Mouse (Mus musculus) cerebellum, postnatal 25 days (tissue): Measurements from ENCODE around the gene Tenm2.

Experiments used
- DNase-seq, 2 experiments: peaks; one replicate each; pipeline ENCODE4 v3.0.0; 2021; ENCODE audit warnings: mixed read lengths in 2 of 2

Tenm2 gene

DNA sequence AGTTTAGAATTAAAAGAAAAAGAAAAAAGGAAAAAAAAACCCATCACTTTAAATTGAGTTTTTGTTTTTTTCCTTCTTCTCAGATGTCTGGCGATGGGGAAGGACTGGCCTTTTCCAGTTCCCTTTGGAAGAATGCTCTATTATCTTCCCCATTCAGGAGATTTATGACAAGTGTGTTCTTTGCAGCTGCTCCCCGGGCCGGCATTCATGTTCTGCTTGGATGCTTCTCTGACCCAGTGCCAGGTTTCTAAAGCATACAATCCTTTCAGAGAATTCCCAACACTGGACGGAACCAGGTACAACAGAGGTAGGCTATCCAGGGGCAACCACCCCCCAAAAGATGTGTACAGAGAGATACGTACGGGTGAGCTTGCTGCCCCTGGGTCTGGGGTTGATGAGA is 1132.2 kb downstream of the Tenm2 start:
- DNase-seq: peak in 1 of 2 experiments; percentile 37

DNA sequence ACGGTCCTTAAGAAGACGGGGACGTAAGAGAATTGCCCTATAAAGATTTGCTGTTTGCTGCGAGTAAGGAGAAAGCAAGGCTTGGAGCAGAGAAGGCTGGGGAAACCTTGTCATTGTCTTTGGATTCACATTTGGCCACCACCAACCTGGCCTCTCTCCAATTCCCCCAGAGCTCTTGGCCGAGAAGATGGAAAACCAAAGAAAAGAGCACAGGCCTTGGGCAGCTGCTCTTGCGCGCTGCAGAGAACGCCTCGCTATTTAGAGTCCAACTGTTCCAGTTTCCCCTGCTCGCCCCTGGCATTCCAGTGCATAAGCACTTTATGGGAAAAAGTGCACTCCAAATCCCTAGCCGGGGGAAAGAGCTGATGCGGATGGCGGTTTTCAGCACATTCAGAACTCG is 1139.5 kb downstream of the Tenm2 start:
- peak; percentile 61 to 73 for DNase-seq

DNA sequence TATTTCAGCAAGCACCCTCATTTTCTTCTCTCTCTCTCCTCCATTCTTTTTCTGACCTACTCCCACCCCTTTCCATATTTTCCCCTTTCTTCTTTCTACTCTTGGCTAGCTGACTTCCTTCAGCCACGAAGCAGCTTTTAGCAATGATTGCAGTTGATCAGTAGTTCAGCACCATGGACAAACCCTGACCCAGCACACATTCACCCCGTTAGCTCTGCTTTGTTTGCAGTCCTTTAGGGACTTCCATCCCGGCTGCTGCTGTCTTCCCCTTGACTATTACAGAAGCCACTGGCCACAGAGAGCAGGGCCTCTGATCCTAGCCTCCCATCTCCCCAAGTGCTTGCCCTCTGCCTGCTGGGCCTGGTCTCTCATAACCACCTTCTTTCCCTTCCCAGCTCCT is 1145.6 kb downstream of the Tenm2 start:
- no peak for DNase-seq

DNA sequence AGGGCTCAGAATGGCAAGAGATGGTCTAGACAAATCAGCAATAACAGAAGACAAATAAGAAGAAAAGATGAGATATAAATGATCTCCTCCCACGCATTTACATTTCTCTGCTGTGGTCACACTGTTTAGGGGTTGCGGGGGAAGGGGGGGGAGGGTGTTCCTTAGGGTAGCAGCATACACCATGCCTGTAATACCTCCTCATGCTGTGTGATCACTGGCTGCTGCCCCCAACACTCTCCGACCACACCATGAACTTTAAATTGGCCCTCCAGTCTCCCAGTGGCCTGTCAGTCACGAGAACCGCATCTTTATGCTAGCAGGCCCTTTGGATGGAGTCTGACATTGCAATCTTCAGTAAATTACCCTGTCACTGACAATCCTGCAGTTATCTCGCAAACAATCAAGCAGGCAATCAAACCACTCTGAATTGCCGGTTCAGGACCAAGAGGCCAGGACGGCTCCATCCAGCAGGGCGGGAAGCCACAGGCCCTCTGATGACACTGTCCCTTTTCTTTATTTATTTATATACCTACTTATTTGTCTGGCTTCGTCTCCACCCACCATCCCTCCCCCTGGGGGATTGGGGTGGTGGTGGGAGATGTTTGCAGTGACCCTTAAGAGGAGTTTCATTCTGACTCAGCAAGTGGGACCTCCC is 1154.2 kb downstream of the Tenm2 start:
- DNase-seq: no peak

DNA sequence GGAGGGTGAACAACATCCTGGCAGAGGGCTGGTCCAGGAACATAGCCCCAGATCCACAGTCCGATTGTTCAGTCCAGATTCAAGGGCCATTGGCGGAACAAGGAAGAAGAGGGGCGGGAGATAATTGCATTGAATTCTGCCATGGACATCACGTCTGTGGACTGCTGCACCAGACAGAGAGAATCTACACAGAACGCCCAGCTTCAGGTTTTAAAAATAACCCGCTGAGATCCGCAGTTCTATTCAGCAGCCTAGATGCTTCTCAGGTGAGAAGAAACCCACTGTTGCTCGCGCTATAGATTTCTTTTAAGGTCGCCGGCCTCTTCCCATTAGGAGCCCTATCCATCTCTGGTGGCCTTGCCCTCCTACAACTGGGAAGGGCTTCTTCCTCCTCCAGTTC is 1155.0 kb downstream of the Tenm2 start:
- no peak for DNase-seq

DNA sequence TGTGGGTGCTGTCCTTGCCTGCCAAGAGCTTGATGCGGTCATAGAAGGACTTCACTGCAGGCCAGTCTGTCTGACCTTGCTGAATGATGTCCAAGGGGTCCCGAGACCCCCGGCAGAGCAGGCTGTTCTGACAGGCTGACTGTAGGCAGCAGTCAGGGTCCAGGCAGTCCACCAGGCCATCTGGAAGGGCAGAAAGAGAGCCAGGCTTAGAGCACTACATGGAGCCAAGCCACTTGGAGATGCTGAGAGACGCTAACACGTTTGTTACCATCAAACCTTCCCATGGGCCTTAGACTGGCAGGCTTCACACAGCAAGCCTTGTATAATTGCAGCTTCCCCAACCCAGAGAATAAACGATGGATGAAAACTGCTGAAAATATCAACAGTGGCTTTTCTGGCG is 1157.4 kb downstream of the Tenm2 start:
- DNase-seq: peak; percentile 49 to 50

DNA sequence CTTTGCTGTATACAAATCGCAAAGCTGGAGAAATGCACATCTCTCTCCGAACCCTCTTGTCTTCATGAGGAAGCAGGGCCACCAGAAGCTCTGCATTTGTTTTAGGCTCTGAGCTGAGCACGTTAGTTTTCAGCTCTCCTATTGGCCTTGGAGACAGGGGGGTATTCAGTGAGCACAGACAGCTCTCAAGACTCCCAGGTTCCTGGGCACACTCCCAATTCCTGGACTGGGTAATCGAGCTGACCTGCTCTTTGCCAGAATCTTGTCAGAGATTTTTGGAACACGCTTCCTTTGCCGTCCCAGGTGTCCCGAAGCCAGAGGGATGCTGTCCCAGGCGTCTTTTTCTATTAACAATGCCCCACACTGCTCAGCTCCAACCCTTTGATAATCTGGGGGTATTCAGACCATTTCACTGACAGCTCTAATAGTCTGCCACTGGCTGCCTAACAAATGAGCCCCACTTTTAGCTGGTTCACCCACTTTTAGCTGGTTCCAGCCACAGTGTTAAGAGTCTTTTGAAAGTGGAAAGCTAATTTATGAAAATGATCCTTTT is 1161.7 kb downstream of the Tenm2 start:
- DNase-seq: peak; percentile 74 to 87

DNA sequence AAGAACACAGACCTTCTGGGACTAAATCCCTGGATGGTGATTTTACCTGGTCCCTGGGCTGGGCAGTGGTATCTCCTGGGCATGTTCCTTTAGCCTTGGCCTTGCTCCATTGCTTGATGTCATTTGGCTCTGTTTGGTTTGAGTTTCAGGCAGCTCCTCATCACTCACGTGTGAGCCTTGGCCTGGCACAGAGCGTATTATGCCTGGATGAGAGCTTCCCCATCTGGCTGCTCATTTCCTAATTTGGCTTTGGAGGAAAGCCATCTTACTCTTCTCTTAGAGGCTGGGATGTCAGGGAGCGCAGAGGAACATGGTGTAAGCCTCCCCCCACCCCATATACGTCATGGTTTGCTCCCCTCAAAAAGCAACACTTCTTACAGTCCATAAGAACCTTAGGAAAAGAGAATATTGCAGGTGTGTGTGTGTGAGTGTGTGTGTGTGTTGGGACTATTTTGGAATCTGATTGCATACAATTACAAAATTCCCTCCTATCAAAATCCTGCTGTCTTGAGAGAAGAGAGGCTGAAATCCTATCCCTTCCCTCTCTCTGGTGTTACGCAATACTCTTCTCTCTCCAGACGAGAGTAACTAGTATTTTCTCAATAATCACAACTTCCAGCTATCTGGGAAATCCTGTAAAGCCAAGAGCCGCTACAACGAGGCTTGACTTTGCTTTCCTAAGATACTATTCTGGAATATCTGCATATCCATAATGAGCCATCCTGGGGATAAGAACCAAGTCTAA is 1162.5 kb downstream of the Tenm2 start:
- DNase-seq: peak; percentile 83 to 89

DNA sequence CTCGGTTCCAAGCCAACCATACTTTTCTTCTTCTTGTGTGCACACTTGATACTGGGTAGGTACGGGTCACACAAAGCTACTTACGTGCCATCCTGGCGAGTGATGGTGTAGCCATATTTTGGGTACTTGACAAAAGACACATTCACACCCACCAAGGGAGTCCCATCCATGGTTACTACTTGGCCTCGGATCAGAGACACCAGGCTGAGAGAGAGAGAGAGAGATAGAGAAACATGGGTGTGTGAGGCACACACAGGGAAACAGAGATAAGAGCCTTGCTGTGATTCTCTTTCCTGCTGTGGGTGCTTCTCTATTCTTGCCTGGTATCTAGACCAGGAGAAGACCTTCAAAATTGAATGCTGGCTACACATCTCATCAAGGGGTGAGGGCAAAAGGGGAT is 1163.1 kb downstream of the Tenm2 start:
- no peak for DNase-seq

DNA sequence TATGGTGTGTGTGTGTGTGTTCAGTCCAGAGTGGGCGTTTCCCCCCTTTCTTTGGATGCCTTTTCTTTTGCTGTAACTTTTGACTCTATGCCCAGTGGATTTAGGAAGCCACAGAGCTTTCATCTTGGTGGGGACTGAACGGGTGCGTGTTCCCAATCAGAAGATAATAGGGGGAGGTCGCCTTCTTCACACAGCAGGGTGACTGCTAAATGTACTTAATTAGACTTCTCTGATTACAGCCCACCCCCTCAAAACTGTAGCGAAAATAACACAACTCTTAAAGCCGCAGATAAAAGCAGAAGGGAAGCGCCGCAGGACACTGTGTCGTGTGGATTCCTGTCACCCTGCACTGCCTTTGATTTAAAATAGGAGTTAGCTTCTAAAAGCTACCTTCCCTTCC is 1163.7 kb downstream of the Tenm2 start:
- DNase-seq: no peak

DNA sequence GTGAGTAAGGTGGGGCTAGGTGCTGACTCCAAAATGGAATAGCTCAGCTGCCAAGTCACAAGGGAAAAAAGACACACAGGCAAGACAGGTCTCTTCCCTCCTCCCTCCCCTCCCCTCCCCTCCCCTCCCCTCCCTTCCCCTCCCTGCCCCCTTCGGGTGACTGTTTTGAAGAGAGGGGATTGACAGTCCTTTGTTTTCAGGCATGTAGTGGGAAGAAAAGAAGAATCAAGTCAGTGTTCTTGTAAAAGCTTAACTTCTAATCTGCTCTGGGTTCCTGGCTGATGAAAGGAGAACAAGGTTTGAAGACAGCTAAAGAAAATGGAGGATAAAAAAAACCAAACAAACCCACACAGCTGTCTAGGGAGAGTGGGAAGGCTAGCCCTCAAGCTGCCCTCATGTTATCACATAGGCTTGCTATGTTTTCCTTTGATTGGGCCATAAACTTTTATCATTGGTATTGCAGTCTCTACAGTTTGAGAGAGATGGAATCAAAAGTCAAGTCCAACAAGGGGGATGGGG is 1176.4 kb downstream of the Tenm2 start:
- DNase-seq: no peak

DNA sequence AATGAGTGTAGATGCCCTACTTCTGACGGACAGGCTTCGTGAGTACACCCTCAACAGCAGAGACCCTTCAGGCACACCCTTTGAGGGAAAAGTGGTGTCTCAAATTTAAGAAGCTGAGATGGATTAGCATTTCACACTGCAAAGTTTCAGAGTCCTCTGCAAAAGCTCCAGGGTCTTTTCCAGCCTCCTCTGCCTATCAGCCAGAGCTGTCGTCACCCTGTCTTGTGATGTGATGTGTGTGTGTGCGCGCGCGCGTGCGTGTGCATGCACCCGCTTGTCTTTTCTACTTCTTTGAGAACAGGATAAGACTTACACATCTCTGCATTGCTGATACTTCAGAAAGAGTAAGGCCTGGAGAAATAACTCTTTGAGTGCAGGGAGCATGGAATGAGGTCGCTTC is 1179.2 kb downstream of the Tenm2 start:
- no peak for DNase-seq

DNA sequence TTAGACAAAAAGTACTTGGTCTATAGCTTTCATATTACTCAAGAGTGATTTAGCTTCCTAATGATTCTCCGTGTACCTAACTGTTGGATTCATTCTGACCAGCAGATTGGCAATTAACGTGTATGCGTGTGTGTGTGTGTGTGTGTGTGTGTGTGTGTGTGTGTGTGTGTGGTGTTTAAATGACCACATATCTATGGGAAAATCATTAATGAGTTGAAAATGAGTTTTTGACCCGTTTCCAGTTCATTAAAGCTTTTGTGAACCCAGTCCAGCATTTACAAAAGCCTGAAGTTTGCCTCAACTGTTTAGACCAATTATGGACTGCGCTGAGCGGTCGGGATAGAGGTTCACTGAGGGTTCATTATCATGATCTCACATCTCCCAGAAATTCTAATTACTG is 1181.4 kb downstream of the Tenm2 start:
- no peak for DNase-seq

DNA sequence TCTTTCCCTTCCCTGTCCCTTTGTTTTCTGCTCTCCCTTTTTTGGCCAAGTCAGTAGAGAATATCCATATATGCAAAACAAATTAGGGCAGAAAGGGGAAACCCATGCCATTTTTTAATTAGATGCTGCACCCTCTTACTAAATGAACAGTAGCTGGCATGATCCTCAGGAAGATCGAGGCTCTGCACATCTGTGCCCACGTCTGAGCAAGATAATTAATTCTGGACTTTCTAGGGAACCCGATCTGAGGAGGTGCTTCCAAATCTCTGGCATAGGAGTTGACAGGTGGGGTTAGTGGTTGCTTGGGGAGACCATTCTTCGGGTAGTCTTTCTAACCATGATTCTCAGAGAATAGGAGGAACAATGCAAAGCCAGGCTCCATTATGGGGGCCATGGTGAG is 1182.3 kb downstream of the Tenm2 start:
- DNase-seq: no peak

DNA sequence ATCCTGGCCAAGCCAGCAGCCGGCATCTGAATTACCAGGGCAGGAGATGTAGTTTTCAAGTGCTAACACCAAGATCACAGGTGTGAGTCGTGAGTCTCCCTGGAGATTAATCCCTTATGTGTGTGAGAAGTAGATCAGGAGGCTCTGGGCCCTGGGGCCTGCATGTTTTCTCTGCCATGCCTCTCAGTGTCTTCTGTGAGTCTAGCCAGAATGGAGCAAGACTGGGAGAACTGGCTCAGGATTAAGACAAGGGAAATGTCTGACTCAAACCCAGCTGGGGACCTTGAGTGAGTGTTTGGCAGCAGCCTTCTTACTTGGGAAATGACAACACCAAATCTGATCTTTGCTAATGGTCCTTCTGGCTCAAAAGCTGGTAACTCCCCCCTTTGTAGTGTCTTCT is 1183.2 kb downstream of the Tenm2 start:
- no peak for DNase-seq

DNA sequence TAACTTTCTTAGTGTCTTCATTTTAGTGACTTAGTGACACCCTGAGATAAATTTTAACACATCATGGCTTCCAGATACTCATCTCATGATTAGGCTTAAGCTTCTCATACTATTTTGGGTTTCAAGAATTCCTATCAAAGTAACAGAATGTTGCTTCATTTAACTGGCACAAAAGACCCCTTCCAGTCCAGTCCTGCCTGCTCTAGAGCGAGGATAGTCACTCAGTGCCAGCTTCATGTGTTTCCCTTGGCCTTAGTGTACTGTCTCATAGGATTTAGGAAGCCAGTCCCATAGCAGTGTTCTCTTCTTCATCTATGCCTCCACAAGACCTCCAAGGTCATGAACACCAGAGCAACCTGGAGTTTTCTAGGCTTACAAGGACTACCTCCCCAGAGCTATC is 1183.7 kb downstream of the Tenm2 start:
- DNase-seq: no peak

DNA sequence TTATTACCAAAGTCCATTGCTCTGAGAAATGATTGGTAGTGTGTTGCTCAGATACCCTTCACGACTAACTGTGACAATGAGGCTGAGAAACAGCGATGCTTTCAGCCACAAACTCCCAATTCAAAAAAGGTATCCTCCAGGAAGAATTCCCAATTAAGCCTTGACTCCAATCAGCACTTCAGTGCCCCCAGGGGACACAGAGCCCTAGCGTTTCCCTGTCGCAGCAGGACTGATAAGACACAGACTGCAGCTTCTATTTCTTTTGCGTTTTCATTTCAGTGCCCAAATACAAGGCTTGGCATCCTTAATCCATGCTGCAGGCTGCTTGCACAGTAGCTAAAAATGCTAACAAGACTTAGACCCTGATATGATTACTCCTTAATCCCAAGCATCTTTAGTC is 1186.2 kb downstream of the Tenm2 start:
- no peak for DNase-seq

DNA sequence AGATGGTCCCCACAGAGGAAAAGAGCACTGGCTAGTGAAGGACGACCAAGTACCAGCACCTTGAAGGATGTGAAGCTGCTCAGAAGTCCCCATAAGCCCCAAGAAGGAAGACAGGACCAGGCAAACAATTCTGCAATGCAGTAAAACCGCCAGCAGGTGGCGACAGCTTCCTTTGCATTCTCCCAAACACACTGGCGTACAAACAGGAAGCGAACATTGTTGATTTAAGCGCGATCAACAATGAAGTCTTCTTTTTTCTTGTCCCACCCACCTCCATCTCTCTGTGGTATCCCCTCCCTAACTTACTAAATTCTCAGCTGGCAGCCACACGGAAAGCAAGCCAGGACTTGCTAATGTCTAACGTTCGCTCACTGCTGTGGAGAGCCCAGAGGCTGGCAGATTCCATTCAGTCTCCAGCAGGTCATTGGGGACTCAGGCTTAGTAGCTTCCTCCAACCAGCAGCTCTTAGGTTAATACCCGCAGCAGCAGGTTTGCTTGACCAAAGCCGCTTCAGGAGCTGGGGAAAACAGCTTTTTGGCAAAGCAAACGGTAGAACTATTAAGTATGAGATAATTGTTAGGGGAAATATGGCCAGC is 1190.0 kb downstream of the Tenm2 start:
- DNase-seq: peak; percentile 88 to 89

DNA sequence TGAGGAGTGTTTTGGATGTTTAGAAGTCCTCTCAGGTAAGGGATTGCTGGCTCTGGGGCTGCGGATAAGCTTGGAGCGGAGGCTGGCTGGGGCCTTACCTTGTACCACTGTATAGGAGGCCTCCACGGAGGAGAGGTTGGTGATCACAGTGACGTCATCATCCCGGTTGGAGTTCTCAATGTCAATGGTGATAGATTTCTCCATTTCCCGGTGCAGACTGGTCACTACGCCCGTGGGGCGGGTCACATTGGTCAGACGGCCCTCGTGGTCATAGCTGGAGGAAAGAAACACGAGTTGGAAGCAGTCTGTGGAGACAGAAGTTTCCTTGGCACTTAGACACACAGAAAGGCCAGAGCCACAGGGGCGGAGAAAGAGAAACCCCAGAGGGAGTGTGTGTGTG is 1194.4 kb downstream of the Tenm2 start:
- no peak for DNase-seq

DNA sequence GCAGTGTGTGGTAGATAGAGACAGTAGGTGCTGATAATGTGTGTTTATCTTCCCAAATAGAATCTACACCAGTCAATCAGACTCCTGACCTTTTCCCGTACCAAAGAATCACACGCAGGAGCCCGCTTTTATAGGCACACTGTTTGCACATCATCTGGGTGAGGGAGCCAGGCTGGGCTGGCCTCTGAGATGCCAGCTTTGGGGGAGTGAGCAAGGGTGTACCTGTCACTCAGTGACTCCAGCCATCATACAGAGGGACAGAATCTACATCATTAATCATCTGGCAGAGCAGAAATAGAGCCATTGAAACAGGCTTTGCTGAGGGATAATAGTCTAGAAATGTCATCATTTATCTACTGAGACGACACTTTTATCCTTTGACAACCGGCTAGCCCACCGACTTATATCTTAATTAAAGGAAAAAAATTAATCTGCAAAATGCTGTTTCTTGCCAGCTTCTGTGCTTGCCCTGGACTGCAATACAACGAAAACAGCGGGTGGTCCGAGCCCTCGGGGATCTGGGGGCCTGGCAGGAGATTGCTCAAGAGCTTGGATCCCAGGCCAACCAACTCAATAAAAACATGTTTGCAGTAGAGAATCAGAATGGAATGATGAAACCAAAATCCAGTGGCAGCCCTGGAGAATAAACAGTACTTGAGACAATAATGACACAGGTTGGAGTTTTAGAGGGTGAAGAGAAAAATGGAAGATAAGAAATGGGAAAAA is 1195.1 kb downstream of the Tenm2 start:
- DNase-seq: peak in 1 of 2 experiments; percentile 16

DNA sequence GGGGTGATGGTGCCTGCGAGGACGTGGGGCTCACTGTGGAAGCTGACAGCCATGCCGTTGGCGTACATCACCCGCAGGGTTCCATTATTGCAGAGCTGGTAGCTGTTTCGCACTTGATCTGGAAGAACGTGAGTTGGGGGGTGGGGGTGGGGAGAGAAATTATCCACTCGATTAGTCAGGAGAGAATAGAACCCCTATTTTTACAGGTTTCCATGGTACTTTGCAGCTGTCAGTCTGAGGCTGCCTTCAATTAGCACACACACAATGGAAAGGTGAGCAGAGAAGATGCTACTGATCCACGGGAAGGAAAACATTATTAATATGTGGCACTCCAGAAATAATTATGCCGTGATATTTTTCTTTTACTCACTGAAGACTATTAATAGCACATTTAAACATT is 1195.9 kb downstream of the Tenm2 start:
- DNase-seq: no peak

DNA sequence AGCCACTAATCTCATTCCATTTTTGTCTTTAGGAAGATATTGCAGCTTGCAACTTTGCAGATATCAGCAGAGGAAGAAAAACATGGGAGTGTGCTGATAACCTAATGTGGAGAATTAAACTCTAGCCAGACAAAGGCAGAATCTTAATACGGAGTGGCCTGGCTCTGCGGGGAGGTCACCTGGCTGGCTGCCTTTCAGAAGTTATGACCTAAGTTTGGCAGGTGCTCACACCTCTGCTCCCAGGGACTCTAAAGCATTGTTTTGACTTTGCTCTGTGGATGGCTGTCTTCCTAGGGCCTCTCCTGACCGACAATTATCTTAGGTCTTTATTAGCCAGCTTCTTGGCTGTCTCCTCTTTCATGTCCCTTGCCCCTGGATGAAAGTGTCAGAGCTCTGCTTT is 1197.4 kb downstream of the Tenm2 start:
- DNase-seq: no peak

DNA sequence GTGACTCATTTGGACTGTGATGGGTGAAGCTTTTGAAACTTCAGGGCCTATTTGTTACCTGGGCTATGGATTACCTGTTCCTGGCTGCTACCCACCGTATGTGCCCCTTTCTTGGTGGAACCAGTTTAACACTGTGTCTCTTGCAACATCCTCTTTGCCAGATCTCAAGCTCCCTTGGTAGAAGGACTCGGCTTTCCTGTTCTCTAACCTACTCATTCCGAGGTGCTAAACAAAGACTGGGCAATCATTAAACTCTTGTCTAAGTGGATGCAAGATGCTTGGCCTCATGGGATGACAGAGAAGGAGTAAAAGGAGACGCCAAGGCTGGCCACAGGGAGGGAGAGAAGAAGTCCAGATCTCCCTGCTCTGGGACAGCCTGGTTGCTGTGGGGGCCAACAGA is 1198.5 kb downstream of the Tenm2 start:
- no peak for DNase-seq
